Mouse (Mus musculus) spleen, adult 12 weeks (tissue): Measurements from ENCODE around the gene Hlf.

Source experiments
- DNase-seq: peaks from one replicate; pipeline ENCODE4 v3.0.0; 2022; ENCODE audit warnings: low spot score

Hlf gene

DNA sequence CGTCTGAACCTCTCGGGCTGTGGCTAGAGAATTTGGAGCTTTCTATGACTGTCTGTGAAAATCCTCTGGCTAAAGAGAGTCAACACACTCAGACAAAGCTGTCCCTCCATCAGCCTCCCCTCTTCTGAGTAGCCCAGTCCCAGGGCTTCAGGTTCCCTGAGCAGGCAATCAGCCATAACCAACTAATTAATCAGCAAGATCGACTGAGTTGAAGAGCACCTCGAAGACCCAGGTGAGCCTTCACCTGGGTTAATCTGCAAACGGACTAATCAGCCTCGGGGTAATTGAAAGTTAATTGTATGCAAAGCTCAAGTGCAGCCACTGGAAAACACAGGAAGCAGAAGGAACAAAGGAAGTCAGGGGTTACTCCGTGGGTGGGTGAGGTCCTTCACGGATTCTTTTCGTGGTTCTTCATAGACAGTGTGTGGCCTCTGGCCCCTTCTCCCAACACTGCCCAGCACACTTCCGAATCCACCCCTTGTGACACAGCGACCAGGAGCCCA lies 19.9 kb downstream of the Hlf start:
- DNase-seq, result no peak

DNA sequence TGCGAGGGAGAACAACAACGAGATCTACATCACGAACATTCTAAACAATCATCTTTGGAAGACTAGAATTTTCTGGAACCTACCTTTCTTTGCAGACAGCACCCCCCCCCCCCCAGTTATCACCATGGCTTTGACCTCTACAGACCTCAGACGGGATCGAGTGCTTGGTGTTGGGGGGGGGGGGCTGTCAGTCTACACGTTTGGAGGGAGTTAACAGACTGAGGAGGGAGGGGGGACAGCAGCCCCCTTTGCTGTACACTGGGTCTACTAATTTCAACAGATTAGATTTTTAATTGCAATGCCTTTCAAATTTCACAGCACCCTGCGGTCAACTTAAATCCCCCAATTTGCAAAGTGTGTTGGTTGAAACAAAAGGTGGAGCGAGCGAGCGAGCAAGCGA lies 20.3 kb downstream of the Hlf start:
- no peak for DNase-seq

DNA sequence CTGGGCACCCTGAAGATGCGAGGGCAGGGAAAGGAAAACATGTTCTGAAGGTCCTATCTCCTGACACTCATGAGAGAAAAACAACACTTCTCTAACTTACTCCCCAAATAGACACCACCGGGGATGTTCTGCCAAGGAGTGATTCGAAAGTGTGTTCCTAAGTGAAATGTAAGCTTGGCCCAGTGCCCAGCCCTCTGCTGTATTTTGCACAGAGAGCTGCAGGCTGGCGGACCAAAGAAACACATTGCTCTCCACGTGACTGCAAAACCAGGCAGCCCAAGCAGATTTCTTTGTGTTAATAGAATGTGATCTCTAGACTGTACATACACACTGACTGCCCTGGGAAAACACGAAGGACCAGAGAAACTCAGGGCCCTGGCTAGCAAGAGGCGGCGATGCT lies 21.1 kb downstream of the Hlf start:
- no peak for DNase-seq

DNA sequence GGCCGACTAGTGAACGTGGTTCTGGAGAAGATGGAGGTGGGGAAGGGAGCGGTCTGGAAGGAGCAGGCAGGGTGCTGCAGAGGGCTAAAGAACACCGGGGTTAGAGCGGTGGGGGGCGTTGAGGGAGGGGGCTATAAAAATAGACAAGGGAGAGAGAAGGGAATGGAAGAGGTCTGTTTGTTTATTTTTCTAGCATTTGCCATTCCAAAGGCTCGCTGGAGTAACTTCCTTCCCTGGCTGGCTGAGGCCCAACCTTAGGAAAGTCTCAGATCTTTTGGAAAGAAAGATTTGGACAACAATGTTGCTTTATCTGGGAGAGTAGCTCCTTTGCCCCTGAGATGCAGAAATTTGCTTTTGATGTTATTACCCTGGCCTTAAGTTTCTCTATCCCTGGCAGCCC lies 21.6 kb downstream of the Hlf start:
- DNase-seq, result no peak

DNA sequence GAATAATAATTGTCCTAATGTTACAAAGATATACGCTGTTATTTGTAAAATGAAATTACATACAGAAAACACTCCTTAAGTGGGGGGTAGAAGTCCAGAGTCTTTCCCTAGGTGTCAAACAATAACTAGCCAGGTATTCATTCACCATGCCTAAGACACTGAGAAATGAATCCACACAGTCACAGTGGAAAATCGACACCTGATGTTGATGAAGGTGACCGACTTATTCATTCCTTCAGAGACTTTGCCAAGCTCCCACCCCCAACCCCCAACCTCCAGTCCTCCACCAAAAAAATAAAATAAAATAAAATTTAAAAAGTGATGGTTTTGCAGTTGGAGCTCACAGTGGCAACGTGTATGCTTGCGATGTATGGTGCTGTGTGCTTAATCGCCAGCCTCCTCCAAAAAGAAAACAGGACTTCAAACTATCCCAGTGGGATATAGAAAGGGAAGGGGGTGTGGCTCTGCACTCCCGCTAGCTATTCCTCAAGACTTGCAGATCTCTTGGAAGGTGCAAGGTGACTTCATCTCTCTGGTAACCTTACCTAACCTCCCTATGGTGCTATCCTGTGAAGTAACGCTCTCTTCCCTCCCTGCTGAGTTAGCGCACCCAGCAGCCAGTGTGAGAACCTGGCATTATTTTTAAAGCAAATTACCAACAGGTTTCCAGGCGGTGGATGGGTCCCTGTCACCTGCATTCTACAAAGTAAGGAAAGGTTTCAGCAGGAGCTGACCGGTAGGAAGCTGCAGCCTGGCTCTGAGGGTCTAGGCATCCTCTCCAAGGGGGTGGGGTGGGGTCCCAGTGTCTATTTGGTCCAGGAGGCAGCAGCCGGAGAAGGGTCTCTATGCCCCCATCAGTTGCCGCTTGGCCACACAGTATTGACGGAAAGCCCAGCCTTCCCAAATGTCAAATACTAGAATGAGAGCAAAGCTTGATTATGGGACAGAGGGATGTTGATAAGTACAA lies 22.5 kb downstream of the Hlf start:
- DNase-seq, result no peak

DNA sequence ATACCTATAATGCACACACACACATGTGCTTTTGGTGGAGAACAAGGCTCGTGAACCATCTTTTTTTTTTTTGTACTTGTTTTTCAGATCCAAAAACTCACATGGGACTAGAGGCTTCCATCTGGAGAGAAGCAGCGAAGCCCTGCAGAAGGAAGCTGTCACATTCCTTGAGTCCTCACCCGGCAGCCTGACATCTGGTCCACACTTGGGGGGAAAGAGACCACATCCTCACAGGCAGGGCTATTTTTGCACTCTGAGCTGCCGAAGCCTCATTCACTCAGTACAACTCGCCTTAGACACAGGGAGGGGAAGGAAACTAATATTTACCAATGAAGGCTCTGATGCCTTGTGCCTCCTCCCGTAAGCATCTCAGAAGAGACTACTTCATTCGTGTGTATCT lies 25.8 kb downstream of the Hlf start:
- DNase-seq, result no peak

DNA sequence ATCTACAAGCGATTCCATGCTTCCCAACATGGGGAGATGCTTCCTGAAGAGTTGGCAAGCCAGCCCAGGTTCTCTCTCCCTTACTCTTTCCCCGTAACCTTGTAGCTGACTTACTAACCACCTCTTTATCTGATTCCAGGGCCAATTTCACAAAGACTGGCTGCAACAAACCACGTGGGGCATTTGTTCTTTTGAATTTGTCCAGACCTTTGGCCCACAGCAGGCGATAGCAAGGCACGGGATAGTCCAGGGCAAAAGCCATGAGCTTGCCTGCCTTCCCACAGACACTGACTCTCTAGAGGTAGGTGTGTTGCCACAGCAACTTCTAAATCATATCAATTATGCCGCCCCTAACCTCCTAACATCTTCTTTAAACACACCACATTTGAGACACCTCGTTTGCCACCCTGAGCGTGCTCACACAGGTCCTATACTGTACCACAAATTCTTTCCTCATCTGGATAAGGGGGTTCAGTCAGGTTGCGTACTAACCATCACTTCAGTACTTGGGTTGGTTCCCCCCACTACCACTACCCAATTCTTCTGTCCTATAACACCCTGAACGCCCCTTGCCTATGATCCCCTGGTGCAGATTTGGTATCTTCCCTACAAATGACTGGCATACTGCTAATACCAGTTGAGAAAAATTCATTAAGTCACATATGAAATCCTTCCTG lies 26.7 kb downstream of the Hlf start:
- DNase-seq, result no peak

DNA sequence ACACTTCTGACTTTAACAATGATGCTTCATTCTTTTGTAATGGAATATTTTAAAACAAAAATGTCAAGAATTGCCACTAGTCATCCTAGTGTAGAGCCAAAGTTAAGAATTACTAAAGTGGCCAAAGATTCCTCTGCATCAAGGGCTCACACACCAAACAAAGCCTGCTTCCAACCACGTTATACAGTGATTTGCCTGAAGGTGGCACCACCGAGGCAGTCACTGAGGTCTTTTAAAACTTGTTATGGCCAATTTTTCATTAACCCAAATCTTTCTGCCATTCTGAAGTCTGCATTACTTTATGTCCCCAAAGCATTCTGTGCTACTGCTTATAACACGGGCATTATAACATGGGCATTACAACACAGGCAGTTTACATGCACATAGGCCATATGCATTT lies 27.3 kb downstream of the Hlf start:
- DNase-seq, result no peak

DNA sequence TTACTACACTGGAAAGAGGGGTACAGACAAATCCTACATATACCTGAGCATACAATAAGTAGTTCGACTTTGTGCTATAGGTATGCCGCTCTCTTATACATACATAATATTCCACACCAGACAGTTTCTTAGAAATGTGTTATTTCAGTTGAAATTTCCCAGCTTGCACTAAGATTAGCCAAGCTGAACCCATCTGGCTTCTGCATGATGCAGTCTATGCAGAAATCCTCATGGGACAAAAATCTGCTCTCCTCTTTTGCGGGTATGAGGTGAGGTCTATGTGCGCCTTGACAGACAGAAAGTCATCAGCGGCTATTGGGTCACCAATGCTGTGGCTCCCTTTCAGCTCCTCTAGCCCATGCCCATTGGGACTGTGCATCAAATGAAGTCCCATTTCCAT lies 30.2 kb downstream of the Hlf start:
- DNase-seq, result no peak

DNA sequence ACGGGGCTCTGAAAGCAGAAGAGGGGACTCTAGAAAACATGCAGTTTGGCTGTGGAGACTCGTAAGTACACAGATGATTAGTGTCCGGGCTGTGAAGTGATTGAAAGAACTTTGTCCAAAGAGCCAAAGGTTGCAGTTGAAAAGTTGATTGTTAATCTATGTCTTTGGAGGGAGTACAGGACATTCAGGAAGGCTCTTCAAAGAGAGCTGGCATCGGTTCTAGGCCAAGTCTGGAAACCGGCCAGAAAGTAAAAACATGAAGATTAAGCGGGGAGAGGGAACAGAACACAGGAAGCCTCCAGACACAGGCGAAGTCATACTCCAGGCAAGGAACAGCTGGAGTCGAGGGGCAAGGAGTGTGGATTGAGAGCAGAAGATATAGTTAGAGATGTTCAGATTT lies 32.6 kb downstream of the Hlf start:
- no peak for DNase-seq

DNA sequence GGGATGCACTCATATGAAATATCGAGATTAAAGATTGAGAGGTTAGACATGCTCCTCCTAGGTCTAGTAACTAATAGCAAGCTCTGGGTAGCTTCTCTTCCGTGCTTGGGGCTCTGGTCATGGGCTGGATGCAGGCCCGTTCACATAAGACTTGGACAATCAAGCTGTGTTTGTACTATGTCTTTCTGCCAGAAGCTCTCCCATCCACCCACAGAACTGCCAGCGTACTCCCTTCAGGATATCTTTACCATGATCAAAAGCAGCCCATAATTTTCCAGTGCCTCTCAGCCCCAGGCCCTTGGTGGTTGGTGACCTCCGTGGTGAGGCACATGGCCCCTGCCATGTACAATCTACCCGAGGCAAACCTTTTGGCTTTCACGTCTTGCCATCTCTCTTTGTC lies 33.3 kb downstream of the Hlf start:
- no peak for DNase-seq

DNA sequence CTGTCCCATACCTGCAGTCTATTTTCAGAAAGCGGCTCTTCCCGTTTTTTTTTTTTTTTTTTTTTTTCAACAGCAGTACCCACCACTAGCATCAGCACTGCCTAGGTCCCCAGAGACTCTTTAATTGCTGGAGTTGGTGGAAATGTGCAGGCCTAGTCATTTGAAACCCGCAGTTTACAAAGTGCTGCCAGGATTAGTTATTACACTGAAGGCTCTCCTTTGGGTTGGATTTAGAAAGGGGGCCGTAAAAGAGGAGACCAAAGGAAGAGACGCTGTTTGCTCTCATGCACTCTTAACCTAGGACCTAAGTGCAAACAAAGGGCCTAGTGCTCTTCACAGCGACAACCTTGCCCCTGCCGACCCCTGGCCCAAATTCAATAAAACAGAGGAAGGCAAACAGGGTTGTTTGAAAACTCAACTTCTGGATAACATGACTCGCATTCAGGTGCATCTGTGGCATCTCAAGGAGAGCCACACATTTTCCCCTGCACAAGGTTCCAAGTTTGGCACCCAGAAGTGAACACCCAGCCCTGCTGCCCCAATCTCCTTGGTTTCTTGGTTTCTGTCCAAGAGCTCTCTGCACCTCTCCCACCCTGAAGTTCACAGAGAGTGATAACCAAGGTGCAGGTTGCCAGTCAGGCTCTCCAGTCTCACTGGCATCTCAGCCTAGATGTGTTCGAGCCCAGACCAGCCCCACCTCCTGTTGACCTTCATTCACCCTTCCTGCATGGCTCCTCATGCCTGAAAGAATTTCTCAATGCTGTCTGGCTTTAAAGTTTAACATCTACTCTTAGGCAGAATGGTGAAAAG lies 34.0 kb downstream of the Hlf start:
- no peak for DNase-seq

DNA sequence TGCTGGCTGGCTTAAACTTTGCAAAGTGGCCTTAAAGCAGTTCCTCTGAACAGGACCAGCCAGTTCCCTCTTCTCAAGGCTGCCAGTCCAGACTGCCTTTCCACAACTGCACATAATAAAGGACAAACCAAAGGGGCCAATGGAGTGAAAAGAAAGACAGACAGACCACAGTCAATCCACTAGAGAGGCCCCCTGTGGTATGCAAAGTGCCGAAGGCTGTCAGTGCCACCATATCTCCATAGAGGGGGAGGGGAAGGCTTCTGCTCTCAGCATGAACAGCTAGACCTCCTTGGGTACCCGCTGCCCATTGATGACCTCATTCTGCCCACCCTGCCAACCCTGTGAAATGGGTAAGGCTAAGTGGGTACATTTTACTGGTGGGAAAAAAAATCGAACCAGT lies 34.7 kb downstream of the Hlf start:
- no peak for DNase-seq

DNA sequence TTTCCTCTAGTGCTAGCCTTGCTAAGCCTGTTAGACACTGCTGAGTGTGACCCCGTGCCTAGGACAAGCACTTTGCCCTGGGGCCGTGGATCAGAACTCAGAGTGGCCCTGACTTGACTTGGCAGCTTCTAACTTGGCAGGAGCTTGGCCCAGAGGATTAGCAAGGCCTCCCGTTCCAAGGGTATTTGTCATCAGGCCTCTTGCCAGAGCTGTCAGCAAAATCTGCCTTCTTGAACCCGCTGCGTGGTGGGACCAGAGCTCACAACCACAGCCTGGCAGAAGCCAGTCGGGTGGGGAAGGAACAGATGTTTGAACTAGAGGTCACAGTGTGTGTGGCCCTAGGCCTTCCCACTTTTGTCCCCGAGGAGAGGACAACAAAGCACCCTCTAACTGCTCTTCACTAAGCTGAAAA lies 35.4 kb downstream of the Hlf start:
- no peak for DNase-seq

DNA sequence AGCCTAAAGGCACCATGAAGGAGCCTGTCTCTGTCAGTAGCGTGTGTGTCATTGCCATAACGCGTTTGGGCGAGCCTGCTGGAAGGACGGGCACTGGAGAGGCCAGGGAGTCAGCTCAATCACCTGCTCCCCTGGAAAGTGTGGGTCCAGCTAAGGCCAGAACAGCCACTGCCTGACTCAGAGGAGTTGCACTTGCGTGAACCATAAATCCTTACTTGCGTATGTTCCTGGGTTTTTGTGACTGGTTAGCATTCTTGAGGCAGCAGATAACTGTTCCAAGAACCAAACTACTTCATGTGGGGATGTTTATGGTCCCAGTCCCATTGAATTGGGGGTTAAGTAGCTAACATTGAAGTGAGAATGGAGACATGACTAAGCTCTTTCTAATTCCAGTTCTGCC lies 38.0 kb downstream of the Hlf start:
- no peak for DNase-seq

DNA sequence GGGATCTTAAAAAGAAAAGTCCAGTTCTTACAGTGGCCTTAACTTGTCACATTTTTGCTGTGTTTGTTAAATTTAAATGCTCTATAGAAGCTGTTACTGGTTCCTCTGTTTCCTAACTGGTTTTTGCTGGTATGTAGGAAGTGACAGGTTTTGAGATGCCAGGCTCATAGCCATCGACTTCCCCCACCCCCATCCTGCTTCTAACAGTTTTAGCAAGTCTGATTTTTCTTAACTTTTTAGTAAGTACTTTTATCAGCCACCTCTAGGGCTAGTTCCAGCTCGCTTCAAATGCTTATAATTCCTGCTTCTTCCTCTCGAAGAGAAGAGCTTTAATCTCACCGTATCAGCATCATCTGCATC lies 40.6 kb downstream of the Hlf start:
- DNase-seq, result no peak

DNA sequence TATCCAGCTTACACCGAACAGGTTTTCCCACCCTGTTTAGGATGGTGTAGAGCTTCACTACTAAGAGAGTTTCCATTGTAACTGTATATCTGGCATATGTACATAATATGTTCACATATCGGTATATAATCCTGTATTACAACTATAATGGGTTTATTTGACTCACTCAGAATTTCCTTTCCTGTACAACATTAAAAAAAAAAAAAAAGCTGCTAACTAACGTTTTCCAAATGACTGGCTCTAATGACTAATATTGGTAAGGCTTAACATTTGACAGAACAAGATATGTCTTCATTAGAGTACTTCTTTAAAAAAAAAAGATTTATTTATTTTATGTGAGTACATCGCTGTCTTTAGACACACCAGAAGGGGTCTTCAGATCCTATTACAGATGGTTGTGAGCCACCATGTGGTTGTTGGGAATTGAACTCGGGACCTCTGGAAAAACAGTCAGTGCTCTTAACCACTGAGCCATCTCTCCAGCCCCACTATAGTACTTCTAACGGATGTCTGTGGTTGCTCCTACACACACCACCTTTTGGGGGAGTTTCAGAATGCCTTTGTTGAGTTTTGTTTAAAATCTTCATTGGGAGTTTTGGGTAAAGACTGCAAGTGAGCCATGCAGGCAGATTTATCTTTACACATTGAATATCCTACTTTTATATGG lies 41.1 kb downstream of the Hlf start:
- DNase-seq, result no peak

DNA sequence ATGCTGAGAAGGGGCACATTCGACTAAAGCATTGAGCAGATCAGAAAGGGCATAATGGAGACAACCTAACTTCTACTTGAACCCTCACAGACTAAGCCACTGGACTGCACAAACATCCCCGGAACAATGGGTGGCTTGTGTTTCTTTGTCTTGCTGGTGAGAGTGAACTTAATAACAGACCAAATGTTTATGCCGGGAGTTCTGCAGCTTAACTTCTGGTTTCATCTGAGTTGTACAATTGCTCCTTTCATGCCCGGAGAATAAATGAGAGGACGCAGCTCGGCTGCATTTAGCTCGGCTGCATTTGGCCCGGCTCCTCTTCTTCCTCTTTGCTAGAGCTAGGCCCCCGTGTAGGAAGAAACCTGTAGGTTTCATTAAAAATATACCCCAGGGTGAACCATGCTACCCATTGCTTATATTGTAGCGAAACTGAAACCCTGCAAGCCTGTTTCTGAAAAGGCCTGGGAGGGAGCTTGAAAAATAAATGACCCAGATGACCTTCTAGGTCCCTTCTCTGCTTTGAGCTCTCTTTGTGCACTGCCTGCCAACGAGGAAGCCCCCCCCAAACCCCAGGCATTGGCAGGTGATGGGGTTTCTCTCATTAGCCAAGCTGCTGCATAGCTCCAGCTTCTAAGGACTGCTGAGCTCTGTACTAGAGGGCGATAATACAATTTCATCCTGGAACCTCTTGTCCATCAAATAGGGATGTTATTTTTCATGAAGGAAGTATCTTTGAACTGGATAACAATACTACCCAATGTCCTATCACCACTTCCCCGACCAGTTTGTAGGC lies 42.8 kb downstream of the Hlf start:
- DNase-seq, result no peak

DNA sequence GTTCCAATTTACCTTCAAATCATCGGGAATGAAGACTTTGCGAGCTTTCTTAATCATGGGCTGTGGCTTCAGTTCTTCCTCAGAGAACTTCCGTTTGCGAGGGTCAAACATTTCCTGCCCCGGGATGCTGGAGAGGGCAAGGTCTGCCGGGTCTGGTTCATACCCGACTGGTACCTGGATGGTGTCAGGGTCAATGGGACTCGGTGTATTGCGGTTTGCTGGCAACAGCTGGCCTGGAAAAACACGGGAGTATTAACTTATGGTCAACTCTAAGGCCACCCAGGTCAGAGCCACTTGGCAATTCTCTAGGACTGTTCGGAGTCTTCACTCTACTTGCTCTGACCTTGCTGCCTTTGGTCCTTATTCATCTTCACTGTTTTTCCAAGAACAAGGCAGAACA lies 44.9 kb downstream of the Hlf start:
- DNase-seq, result no peak

DNA sequence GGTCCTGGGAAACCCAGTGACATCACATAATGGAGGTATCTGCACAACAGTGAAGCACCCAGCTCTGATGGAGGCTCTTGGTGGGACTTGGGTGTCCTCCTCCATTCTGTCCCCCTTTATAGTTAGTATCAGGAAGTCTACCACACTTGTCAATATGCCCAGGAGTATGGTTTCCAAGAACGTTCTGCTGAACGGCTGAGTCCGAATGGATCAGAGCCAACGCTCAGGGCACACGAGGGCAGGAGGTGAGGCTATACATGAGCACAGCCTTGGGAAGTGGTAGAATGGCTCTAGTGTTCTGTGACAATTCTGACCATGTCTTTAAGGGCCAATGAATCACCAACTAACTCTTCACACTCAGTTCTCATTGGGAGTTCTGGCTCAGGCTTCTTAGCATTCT lies 47.8 kb downstream of the Hlf start:
- DNase-seq, result no peak

DNA sequence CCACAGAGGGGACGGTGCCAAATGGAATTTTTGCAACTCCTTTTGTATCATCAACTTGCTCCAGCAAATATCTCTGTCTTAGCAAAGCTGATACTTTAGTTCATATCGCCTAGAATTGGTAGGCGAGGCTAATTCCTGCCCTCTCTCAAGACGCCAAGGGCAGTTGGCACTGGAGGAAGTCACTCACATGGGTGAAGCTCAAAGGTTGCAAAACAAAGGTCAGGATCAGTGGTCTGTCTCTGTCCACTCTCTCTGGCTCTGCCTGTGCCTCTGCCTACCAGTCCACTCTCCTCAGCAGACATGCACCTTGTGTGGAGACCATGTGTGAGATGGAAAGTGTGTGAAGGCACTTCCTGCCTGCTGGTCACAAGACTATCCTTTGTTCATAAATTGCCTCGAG lies 48.4 kb downstream of the Hlf start:
- no peak for DNase-seq
